Mouse (Mus musculus) midbrain, postnatal 0 days (tissue): ENCODE results near the gene Tmem40. TPM values are rescaled to one million over a fixed set of nuclear protein-coding genes. Genes with fewer than 3 reads are reported as not detected.

ENCODE experiments used
- ATAC-seq: fragments of 200-750 bp; cut with Nextera tagmentation; 2 replicates; pipeline ENCODE4 v1.8.0; 2017; ENCODE audit warnings: moderate number of reproducible peaks, mild to moderate bottlenecking, moderate TSS enrichment, moderate library complexity; ENCODE audit not compliant: low FRiP score
- DNase-seq: peaks from one replicate; pipeline ENCODE4 v3.0.0-alpha.2; 2015; ENCODE audit warnings: low spot score
- H3K27ac ChIP-seq: fragments of 300-500 bp; sonication (generic); 2 replicates; pipeline ENCODE4 v1.5.1; 2014; ENCODE audit warnings: low read depth, mild to moderate bottlenecking, low read length, mixed read lengths
- H3K27me3 ChIP-seq: fragments of 300-500 bp; sonication (generic); 2 replicates; pipeline ENCODE4 v1.6.1; 2014; ENCODE audit warnings: low read length, control low read depth, mixed read lengths; ENCODE audit not compliant: insufficient read depth
- H3K36me3 ChIP-seq: fragments of 300-500 bp; sonication (generic); 2 replicates; pipeline ENCODE4 v1.6.1; 2014; ENCODE audit warnings: low read length, control low read depth, mixed read lengths; ENCODE audit not compliant: insufficient read depth
- H3K4me1 ChIP-seq: fragments of 300-500 bp; sonication (generic); 2 replicates; pipeline ENCODE4 v1.6.1; 2014; ENCODE audit warnings: mild to moderate bottlenecking, control low read depth, antibody characterized with exemption, low read length, mixed read lengths; ENCODE audit not compliant: insufficient read depth
- H3K4me2 ChIP-seq: fragments of 300-500 bp; sonication (generic); 2 replicates; pipeline ENCODE4 v1.6.1; 2014; ENCODE audit warnings: low read depth, mild to moderate bottlenecking, low read length, mixed read lengths; ENCODE audit not compliant: poor library complexity, severe bottlenecking
- H3K4me3 ChIP-seq: fragments of 300-500 bp; sonication (generic); 2 replicates; pipeline ENCODE4 v1.5.1; 2014; ENCODE audit warnings: low read depth, mild to moderate bottlenecking, low read length, moderate library complexity
- H3K9ac ChIP-seq: fragments of 300-500 bp; sonication (generic); replicated peaks from 2 replicates; pipeline ENCODE4 v1.6.1; 2014; ENCODE audit warnings: mild to moderate bottlenecking, low read length, moderate library complexity, mixed read lengths; ENCODE audit not compliant: poor library complexity, severe bottlenecking
- H3K9me3 ChIP-seq: fragments of 300-500 bp; sonication (generic); 2 replicates; pipeline ENCODE4 v1.6.1; 2016; ENCODE audit warnings: low read length, control low read depth
- CTCF ChIP-seq: IDR thresholded peaks from 2 replicates; pipeline ENCODE4 v1.5.1; 2016; ENCODE audit warnings: antibody characterized with exemption, mild to moderate bottlenecking
- WGBS: fragments of 180-500 bp; shearing (Covaris S2); extraction: QIAGEN DNeasy Blood & Tissue Kit; methylation state at CpG from one replicate; pipeline ENCODE4 v1.1.7; 2014; 5-methylcytosine and 5-hydroxymethylcytosine counted together
- polyA plus RNA-seq: library from polyadenylated mRNA; unstranded; fragments of >200 nt; fragmentation: Nextera tagmentation; extraction: Ambion mirVana; gene quantifications from 2 replicates; pipeline ENCODE4 v1.2.1, GENCODE M21; 2015
- total RNA-seq: library from RNA; depleted of rRNA; stranded (reverse); fragments of >200 nt; gene quantifications from 2 replicates; pipeline ENCODE4 v1.2.3, GENCODE M21; 2014

Tmem40 gene
- total and polyA plus RNA-seq, 2 experiments from 2014 or later: 0.99 to 1.5 TPM

- H3K27ac ChIP-seq: no peak overlapping the region
- H3K27me3 ChIP-seq: no peaks in the 10 kb centered on the region
- H3K9me3 ChIP-seq: no peaks in the 10 kb centered on the region
- H3K4me3 ChIP-seq: no peak overlapping the region
- no peak overlapping the region for H3K9ac ChIP-seq
- DNase-seq: peak; percentile 15
- 95% methylated on average over 1 of the region's 1 CpGs for WGBS
- H3K36me3 ChIP-seq: no peaks in the 10 kb centered on the region
- peak; percentile 45 for TF ChIP-seq CTCF
- no peak overlapping the region for H3K4me2 ChIP-seq
- H3K4me1 ChIP-seq: peaks cover 12% of the 10 kb centered on the region
- ATAC-seq: no peak
Measured at GRCm38 (mm10) chr6:115772604-115773003, 10.4 kb upstream of the Tmem40 start.

- WGBS: 77% methylated on average over 6 of the region's 6 CpGs
- Histone ChIP-seq H3K4me1 (peaks cover 12% of the 10 kb centered on the region), H3K27ac (no peak overlapping the region), H3K27me3 (no peaks in the 10 kb centered on the region), H3K36me3 (no peaks in the 10 kb centered on the region), H3K9me3 (no peaks in the 10 kb centered on the region), H3K9ac (no peak overlapping the region), H3K4me3 (no peak overlapping the region), H3K4me2 (no peak overlapping the region)
- DNase-seq: no peak
- no peak for ATAC-seq
- peak; percentile 42 for TF ChIP-seq CTCF
Measured at GRCm38 (mm10) chr6:115772201-115772600, 10.0 kb upstream of the Tmem40 start.

- Histone ChIP-seq H3K9ac (no peak overlapping the region), H3K27ac (no peak overlapping the region), H3K4me3 (no peak overlapping the region), H3K9me3 (no peaks in the 10 kb centered on the region), H3K4me1 (peaks cover 8% of the 10 kb centered on the region), H3K36me3 (no peaks in the 10 kb centered on the region), H3K4me2 (no peak overlapping the region), H3K27me3 (no peaks in the 10 kb centered on the region)
- 84% methylated on average over 4 of the region's 4 CpGs for WGBS
- ATAC-seq: no peak
- DNase-seq: no peak
- TF ChIP-seq CTCF: no peak
Measured at GRCm38 (mm10) chr6:115770852-115771251, 8.6 kb upstream of the Tmem40 start.

- no peak for TF ChIP-seq CTCF
- ATAC-seq: no peak
Measured at GRCm38 (mm10) chr6:115770059-115770670, 8.0 kb upstream of the Tmem40 start.

GRCm38 (mm10) chr6:115768207-115768606 is 6.0 kb upstream of the Tmem40 start:
- Histone ChIP-seq H3K9me3 (no peaks in the 10 kb centered on the region), H3K9ac (no peak overlapping the region), H3K4me2 (no peak overlapping the region), H3K27me3 (no peaks in the 10 kb centered on the region), H3K27ac (no peak overlapping the region), H3K4me3 (no peak overlapping the region), H3K36me3 (no peaks in the 10 kb centered on the region), H3K4me1 (peaks cover 3% of the 10 kb centered on the region; the same call in 1 of the 2 replicates)
- ATAC-seq (no peak), DNase-seq (no peak)
- WGBS: 95% methylated on average over 4 of the region's 4 CpGs
- no peak for TF ChIP-seq CTCF

More at GRCm38 (mm10) chr6:115770059-115770670, 8.0 kb upstream of the Tmem40 start:
- 83% methylated on average over 19 of the region's 20 CpGs for WGBS
- no peaks in the 10 kb centered on the region for H3K36me3 ChIP-seq
- peaks cover 2% of the 10 kb centered on the region; the same call in 1 of the 2 replicates for H3K4me1 ChIP-seq
- H3K4me3 ChIP-seq: no peak overlapping the region
- H3K4me2 ChIP-seq: no peak overlapping the region
- no peak for DNase-seq
- H3K9me3 ChIP-seq: no peaks in the 10 kb centered on the region
- no peaks in the 10 kb centered on the region for H3K27me3 ChIP-seq
- no peak overlapping the region for H3K27ac ChIP-seq
- no peak overlapping the region for H3K9ac ChIP-seq

GRCm38 (mm10) chr6:115767357-115767756 is 5.1 kb upstream of the Tmem40 start:
- Histone ChIP-seq H3K4me1 (peaks cover 3% of the 10 kb centered on the region; the same call in 1 of the 2 replicates), H3K27ac (no peak overlapping the region), H3K9me3 (no peaks in the 10 kb centered on the region), H3K4me2 (no peak overlapping the region), H3K9ac (no peak overlapping the region), H3K27me3 (no peaks in the 10 kb centered on the region), H3K4me3 (no peak overlapping the region), H3K36me3 (no peaks in the 10 kb centered on the region)
- ATAC-seq (no peak), DNase-seq (no peak)
- TF ChIP-seq CTCF: no peak
- 38% methylated on average over 9 of the region's 9 CpGs for WGBS
